Mouse (Mus musculus) erythroblast, embryonic 14.5 days (primary cell): Measurements from ENCODE around the gene Micu1.

Experiments used
- GATA1 ChIP-seq: IDR thresholded peaks from 2 replicates; pipeline ENCODE4 v1.6.1; 2012; ENCODE audit warnings: low read length, inconsistent platforms, mixed read lengths
- TAL1 ChIP-seq: IDR thresholded peaks from 3 replicates; pipeline ENCODE4 v1.6.1; 2012; ENCODE audit warnings: low read length, inconsistent platforms, mixed read lengths

- TF ChIP-seq GATA1, result no peak
- TF ChIP-seq TAL1, result no peak
Measured at GRCm38 (mm10) chr10:59743969-59744368, 41.7 kb downstream of the Micu1 start.
